Mouse (Mus musculus) stomach, postnatal 0 days (tissue): ENCODE results near the gene Gpr137c.

ENCODE experiments used
- CTCF ChIP-seq: IDR thresholded peaks from 2 replicates; pipeline ENCODE4 v1.5.1; 2016; ENCODE audit warnings: antibody characterized with exemption, low read depth, mild to moderate bottlenecking, moderate library complexity
- EP300 ChIP-seq: optimal IDR thresholded peaks from 2 replicates; pipeline ENCODE3; 2016; ENCODE audit warnings: antibody characterized with exemption

GRCm38 (mm10) chr14:45291608-45292007 is 72.1 kb downstream of the Gpr137c start:
- no peak for TF ChIP-seq CTCF
- no peak for TF ChIP-seq EP300
